Mouse (Mus musculus): Measurements from ENCODE around the gene C530008M17Rik. TPM values are rescaled to one million over a fixed set of nuclear protein-coding genes. Genes with fewer than 3 reads are reported as not detected.

The C530008M17Rik gene
- polyA plus RNA-seq, 1 experiment from 2014 or later = 63.6 TPM

- no peaks in the 10 kb centered on the region for H3K27me3 ChIP-seq (ENCODE audit: control insufficient read depth, insufficient read depth, low read length)
- no peak overlapping the region for H3K4me2 ChIP-seq (ENCODE audit: low read depth, low read length)
- H3K4me3 ChIP-seq (ENCODE audit: low read depth, low read length) = no peak overlapping the region
- H3K36me3 ChIP-seq (ENCODE audit: control insufficient read depth, insufficient read depth, low read length) = no peaks in the 10 kb centered on the region
- peaks cover 9% of the 10 kb centered on the region; the same call in 1 of the 2 replicates for H3K4me1 ChIP-seq (ENCODE audit: control insufficient read depth, insufficient read depth, low read length)
- H3K27ac ChIP-seq (ENCODE audit: low read depth, low read length) = peak overlapping the region; percentile 28; the same call in 1 of the 2 replicates
- 85% methylated on average over 9 of the region's 9 CpGs for whole genome bisulfite sequencing
- no peak overlapping the region for H3K9ac ChIP-seq (replicated peaks; ENCODE audit: low read depth, low read length)
- peak; percentile 16; the same call in 1 of the 2 replicates for ATAC-seq (ENCODE audit: low read depth)
- no peaks in the 10 kb centered on the region for H3K9me3 ChIP-seq (ENCODE audit: control insufficient read depth, low read length)
Observed at GRCm38 (mm10) chr5:76843851-76844419, 187.6 kb downstream of the C530008M17Rik start.

GRCm38 (mm10) chr5:76844618-76845186 is 188.4 kb downstream of the C530008M17Rik start:
- no peak overlapping the region for H3K4me3 ChIP-seq (ENCODE audit: low read depth, low read length)
- no peaks in the 10 kb centered on the region for H3K9me3 ChIP-seq (ENCODE audit: control insufficient read depth, low read length)
- no peak; the same call in 1 of the 2 replicates for ATAC-seq (ENCODE audit: low read depth)
- no peaks in the 10 kb centered on the region for H3K27me3 ChIP-seq (ENCODE audit: control insufficient read depth, insufficient read depth, low read length)
- H3K9ac ChIP-seq (replicated peaks; ENCODE audit: low read depth, low read length) = no peak overlapping the region
- 50% methylated on average over 14 of the region's 14 CpGs for WGBS
- peak overlapping the region; percentile 48; the same call in 1 of the 2 replicates for H3K27ac ChIP-seq (ENCODE audit: low read depth, low read length)
- no peaks in the 10 kb centered on the region for H3K36me3 ChIP-seq (ENCODE audit: control insufficient read depth, insufficient read depth, low read length)
- peaks cover 9% of the 10 kb centered on the region; the same call in 1 of the 2 replicates for H3K4me1 ChIP-seq (ENCODE audit: control insufficient read depth, insufficient read depth, low read length)
- no peak overlapping the region for H3K4me2 ChIP-seq (ENCODE audit: low read depth, low read length)

DNA sequence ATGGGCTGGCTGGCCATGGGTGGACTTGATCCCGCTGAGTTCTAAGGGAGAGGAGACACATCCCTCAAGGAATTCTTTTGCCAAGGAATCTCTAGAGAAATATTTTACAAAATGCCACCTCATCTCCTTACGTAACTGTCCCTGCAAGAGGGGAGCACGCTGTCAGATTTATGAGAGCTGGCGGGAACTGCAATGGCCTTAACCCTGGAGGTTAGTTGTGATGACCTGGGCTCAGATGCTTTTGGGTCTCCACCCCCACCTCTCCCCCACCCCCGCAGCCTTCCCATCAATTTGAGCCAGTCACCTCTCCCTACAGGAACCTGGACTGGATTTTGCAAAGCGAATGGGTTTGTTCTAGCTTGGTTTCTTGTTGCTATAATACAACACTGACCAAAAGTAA is 190.8 kb downstream of the C530008M17Rik start:
- no peak overlapping the region for H3K9ac ChIP-seq (replicated peaks; ENCODE audit: low read depth, low read length)
- no peak for ATAC-seq (ENCODE audit: low read depth)
- no peak overlapping the region for H3K27ac ChIP-seq (ENCODE audit: low read depth, low read length)
- H3K36me3 ChIP-seq (ENCODE audit: control insufficient read depth, insufficient read depth, low read length) = no peaks in the 10 kb centered on the region
- WGBS = 90% methylated on average over 6 of the region's 6 CpGs
- no peaks in the 10 kb centered on the region for H3K9me3 ChIP-seq (ENCODE audit: control insufficient read depth, low read length)
- no peak overlapping the region for H3K4me3 ChIP-seq (ENCODE audit: low read depth, low read length)
- H3K4me1 ChIP-seq (ENCODE audit: control insufficient read depth, insufficient read depth, low read length) = peaks cover 9% of the 10 kb centered on the region; the same call in 1 of the 2 replicates
- no peaks in the 10 kb centered on the region for H3K27me3 ChIP-seq (ENCODE audit: control insufficient read depth, insufficient read depth, low read length)
- H3K4me2 ChIP-seq (ENCODE audit: low read depth, low read length) = no peak overlapping the region

GRCm38 (mm10) chr5:76851316-76851715 is 195.0 kb downstream of the C530008M17Rik start:
- WGBS = 84% methylated on average over 4 of the region's 4 CpGs
- Histone ChIP-seq H3K9me3 (ENCODE audit: control insufficient read depth, low read length) (no peaks in the 10 kb centered on the region), H3K27ac (ENCODE audit: low read depth, low read length) (no peak overlapping the region), H3K9ac (replicated peaks; ENCODE audit: low read depth, low read length) (no peak overlapping the region), H3K4me1 (ENCODE audit: control insufficient read depth, insufficient read depth, low read length) (no peaks in the 10 kb centered on the region; the same call in 1 of the 2 replicates), H3K4me2 (ENCODE audit: low read depth, low read length) (no peak overlapping the region), H3K27me3 (ENCODE audit: control insufficient read depth, insufficient read depth, low read length) (0 out of 2 replicates have a peak, but pooled peaks cover 3% of the 10 kb centered on the region), H3K4me3 (ENCODE audit: low read depth, low read length) (no peak overlapping the region), H3K36me3 (ENCODE audit: control insufficient read depth, insufficient read depth, low read length) (0 out of 2 replicates have a peak, but pooled peaks cover 5% of the 10 kb centered on the region)
- ATAC-seq (ENCODE audit: low read depth) = no peak

DNA sequence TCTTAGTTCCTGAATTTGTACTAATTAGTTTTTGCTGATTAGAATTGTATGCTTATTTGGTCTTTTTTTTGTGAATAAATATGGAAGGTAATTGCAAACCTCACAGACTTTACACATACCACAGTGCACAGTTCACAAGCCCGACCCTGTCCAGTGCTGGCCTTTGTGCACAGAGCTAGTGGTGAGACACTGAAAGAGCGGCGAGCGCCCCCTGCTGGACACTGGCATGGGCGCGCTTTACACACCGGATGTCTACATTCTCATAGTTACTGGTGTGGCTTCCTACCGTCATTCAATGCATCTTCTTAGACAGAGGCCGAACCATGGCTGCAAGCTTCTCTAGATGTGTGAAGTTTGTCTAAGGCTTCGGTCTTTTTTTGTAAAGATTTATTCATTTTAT is 197.2 kb downstream of the C530008M17Rik start:
- peaks cover 12% of the 10 kb centered on the region; the same call in 1 of the 2 replicates for H3K36me3 ChIP-seq (ENCODE audit: control insufficient read depth, insufficient read depth, low read length)
- H3K9me3 ChIP-seq (ENCODE audit: control insufficient read depth, low read length) = no peaks in the 10 kb centered on the region
- H3K9ac ChIP-seq (replicated peaks; ENCODE audit: low read depth, low read length) = no peak overlapping the region
- 0 out of 2 replicates have a peak, but pooled peaks cover 3% of the 10 kb centered on the region for H3K27me3 ChIP-seq (ENCODE audit: control insufficient read depth, insufficient read depth, low read length)
- no peaks in the 10 kb centered on the region; the same call in 1 of the 2 replicates for H3K4me1 ChIP-seq (ENCODE audit: control insufficient read depth, insufficient read depth, low read length)
- no peak overlapping the region for H3K4me3 ChIP-seq (ENCODE audit: low read depth, low read length)
- H3K27ac ChIP-seq (ENCODE audit: low read depth, low read length) = no peak overlapping the region
- H3K4me2 ChIP-seq (ENCODE audit: low read depth, low read length) = no peak overlapping the region
- peak; percentile 91 for ATAC-seq (ENCODE audit: low read depth)
- 11% methylated on average over 10 of the region's 10 CpGs for WGBS

DNA sequence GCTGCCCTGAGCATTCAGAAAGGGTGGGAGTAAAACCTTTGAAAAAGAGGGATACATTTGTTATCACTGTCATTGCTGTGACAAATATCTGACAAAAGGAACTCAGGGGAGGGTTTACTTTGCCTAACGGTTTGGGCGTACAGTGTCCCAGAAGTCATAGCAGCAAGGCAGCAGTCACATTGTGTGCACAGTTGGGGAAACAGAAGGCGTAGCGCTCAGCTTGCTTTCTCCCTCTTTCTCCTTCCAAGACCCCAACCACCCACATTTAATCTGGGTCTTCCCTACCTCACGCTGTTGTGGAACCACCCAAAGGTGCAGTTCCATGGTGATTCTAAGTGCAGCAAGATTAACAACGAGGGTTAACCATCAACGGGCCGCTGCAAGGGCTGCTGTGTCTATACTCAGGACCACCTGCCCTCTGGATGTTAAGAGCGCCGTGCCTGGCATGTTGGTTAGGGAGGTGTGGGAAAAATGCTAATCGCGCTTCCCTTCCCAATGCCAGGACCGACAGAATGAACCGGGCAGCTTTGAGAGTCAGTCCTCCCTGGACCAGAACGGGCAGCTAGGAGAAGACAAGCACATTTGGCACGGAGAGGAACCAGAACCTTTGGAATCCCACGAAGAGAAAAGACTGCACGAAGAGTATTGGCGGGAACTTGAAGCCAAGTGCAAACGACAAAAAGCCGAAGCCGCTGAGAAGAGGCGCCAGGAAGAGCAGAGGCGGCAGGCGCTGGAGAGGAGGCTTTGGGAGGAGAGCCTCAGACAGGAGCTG is 199.7 kb downstream of the C530008M17Rik start:
- ATAC-seq (ENCODE audit: low read depth) = no peak
- WGBS = 24% methylated on average over 25 of the region's 25 CpGs
- no peak overlapping the region for H3K4me2 ChIP-seq (ENCODE audit: low read depth, low read length)
- H3K9ac ChIP-seq (replicated peaks; ENCODE audit: low read depth, low read length) = no peak overlapping the region
- H3K36me3 ChIP-seq (ENCODE audit: control insufficient read depth, insufficient read depth, low read length) = peaks cover 18% of the 10 kb centered on the region; the same call in 1 of the 2 replicates
- H3K4me3 ChIP-seq (ENCODE audit: low read depth, low read length) = no peak overlapping the region
- H3K4me1 ChIP-seq (ENCODE audit: control insufficient read depth, insufficient read depth, low read length) = no peaks in the 10 kb centered on the region
- 0 out of 2 replicates have a peak, but pooled peaks cover 3% of the 10 kb centered on the region for H3K27me3 ChIP-seq (ENCODE audit: control insufficient read depth, insufficient read depth, low read length)
- H3K9me3 ChIP-seq (ENCODE audit: control insufficient read depth, low read length) = no peaks in the 10 kb centered on the region
- no peak overlapping the region for H3K27ac ChIP-seq (ENCODE audit: low read depth, low read length)

DNA sequence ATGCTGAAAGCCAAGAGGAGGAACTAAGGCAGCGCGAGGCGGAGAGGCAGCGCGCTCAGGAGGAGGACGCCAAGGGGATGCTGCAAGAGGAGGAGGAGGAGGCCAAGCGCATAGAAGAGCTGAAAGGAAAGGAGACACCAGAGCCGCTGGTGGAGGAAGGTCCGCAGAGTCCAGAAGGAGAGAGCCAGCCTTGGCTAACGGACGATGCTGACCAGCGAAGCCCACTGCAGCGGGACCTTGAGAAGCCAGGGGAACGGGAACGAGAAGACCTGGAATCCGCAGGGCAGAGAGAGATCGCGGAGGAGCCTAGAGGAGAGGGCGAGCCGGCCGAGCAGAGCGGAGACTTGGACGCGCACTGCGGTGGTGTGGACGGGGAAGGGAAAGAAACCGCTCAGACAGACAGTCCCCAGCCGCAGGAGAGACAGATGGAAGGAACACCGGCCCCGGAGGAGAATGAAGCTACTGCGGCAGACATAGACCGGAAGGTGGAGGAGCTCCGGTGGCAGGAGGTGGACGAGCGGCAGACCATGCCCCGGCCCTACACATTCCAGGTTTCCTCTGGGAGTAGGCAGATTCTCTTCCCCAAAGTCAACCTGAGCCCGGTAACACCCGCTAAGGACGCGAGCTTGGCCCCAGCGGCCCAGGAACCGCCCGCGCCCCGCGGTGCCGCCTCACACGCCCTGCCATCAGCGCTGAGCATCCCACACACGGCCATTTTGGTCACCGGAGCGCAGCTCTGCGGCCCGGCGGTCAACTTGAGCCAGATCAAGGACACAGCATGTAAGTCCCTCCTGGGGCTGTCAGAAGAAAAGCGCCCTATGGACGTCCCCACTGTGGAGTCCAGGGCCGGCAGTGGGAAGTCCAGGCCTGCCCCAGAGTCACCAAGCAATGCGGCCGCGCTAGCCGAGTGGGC is 201.0 kb downstream of the C530008M17Rik start:
- Histone ChIP-seq H3K27ac (ENCODE audit: low read depth, low read length) (no peak overlapping the region), H3K4me1 (ENCODE audit: control insufficient read depth, insufficient read depth, low read length) (no peaks in the 10 kb centered on the region), H3K36me3 (ENCODE audit: control insufficient read depth, insufficient read depth, low read length) (peaks cover 16% of the 10 kb centered on the region; the same call in 1 of the 2 replicates), H3K27me3 (ENCODE audit: control insufficient read depth, insufficient read depth, low read length) (0 out of 2 replicates have a peak, but pooled peaks cover 3% of the 10 kb centered on the region), H3K9me3 (ENCODE audit: control insufficient read depth, low read length) (no peaks in the 10 kb centered on the region), H3K4me2 (ENCODE audit: low read depth, low read length) (peak overlapping the region; percentile 32; the same call in 1 of the 2 replicates), H3K9ac (replicated peaks; ENCODE audit: low read depth, low read length) (no peak overlapping the region), H3K4me3 (ENCODE audit: low read depth, low read length) (peak overlapping the region; percentile 5; the same call in 1 of the 2 replicates)
- WGBS = 30% methylated on average over 62 of the region's 62 CpGs
- ATAC-seq (ENCODE audit: low read depth) = no peak

DNA sequence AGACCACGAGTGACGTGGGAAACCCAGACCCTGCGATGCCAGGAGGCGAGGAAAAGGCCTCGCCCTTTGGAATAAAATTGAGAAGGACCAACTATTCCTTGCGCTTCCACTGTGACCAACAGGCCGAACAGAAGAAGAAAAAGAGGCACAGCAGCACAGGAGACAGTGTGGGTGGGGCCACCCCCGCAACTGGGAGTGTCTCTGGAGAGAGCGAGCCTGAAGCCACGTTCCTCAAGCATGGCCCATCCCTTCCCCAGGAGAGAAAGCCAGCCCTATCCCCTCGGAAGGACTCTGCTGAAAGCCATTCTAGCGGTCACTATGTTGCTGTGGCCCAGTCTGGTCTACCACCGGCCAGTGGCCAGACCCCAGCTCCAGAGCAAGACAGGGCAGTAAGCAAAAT is 202.1 kb downstream of the C530008M17Rik start:
- WGBS = 78% methylated on average over 13 of the region's 13 CpGs
- 0 out of 2 replicates have a peak, but pooled peaks cover 3% of the 10 kb centered on the region for H3K27me3 ChIP-seq (ENCODE audit: control insufficient read depth, insufficient read depth, low read length)
- H3K36me3 ChIP-seq (ENCODE audit: control insufficient read depth, insufficient read depth, low read length) = peaks cover 13% of the 10 kb centered on the region; the same call in 1 of the 2 replicates
- no peaks in the 10 kb centered on the region for H3K9me3 ChIP-seq (ENCODE audit: control insufficient read depth, low read length)
- no peak overlapping the region for H3K4me2 ChIP-seq (ENCODE audit: low read depth, low read length)
- no peak for ATAC-seq (ENCODE audit: low read depth)
- no peak overlapping the region for H3K27ac ChIP-seq (ENCODE audit: low read depth, low read length)
- H3K9ac ChIP-seq (replicated peaks; ENCODE audit: low read depth, low read length) = no peak overlapping the region
- no peak overlapping the region for H3K4me3 ChIP-seq (ENCODE audit: low read depth, low read length)
- no peaks in the 10 kb centered on the region for H3K4me1 ChIP-seq (ENCODE audit: control insufficient read depth, insufficient read depth, low read length)
